Mouse (Mus musculus): ENCODE measurements around the gene Pck2. TPM values are rescaled to one million over a fixed set of nuclear protein-coding genes. Genes with fewer than 3 reads are reported as not detected.

The Pck2 gene
- polyA plus RNA-seq, 1 experiment, result 252 TPM

DNA sequence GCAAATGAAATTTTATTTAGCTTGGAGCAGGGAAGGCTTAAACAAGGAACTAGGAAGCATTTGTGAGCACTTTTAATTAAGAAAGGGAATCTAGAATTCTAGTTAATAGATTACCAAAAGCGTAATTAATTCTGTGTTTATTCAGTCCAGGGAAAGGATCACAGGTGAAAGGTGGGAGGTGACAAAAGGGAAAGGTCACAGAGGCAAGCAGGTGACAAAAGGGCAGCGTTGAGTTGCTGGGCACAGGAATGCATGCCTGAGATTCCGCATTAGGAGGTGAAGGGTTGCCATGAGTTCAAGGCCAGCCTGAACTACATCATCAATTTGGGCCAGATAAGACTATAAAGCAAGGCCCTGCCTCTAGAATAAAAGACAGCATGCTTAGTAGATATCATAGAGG lies 27.4 kb downstream of the Pck2 start:
- Histone ChIP-seq H3K36me3 (ENCODE audit: control insufficient read depth, insufficient read depth) (peaks cover 22% of the 10 kb centered on the region), H3K27me3 (ENCODE audit: control insufficient read depth, insufficient read depth, insufficient read length) (no peaks in the 10 kb centered on the region), H3ac (ENCODE audit: control insufficient read depth, insufficient read length) (no peak overlapping the region), H3K4me2 (ENCODE audit: low read depth) (no peak overlapping the region), H3K4me3 (no peak overlapping the region), H3K79me2 (ENCODE audit: control insufficient read depth, insufficient read depth) (no peaks in the 10 kb centered on the region)
- TF ChIP-seq REST (IDR thresholded peaks at IDR 0.05; ENCODE audit: insufficient read depth, insufficient read length) (no peak), MYOG (IDR thresholded peaks at IDR 0.05; ENCODE audit: control insufficient read depth in 1 of 3, insufficient read depth in 1 of 3, insufficient read length in 2 of 3, low read depth in 2 of 3) (no peak), E2F4 (IDR thresholded peaks at IDR 0.05; ENCODE audit: insufficient read depth) (no peak), CEBPB (IDR thresholded peaks at IDR 0.05; ENCODE audit: insufficient read depth, poor library complexity, severe bottlenecking) (no peak), POLR2AphosphoS2 (IDR thresholded peaks at IDR 0.05; ENCODE audit: insufficient read length, low read depth) (no peak)

DNA sequence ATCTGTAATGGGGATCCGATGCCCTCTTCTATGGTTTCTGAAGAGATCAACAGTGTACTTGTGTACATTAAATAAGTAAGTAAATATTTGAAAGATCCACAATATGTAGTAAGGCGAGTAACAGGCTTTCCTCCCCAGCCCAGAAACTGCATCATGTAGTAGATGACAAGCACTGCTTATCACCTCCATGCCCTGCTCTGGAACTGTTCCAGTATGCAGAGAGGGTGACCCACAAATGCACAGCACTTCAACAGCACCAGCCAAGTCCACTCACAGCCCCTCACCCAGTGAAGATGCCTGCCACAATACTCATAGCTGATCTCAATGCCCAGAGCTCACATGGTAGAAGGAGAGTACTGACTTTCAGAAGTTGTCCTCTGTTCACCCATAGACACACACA lies 30.5 kb downstream of the Pck2 start:
- Histone ChIP-seq H3ac (ENCODE audit: control insufficient read depth, insufficient read length) (no peak overlapping the region), H3K36me3 (ENCODE audit: control insufficient read depth, insufficient read depth) (peaks cover 11% of the 10 kb centered on the region), H3K4me2 (ENCODE audit: low read depth) (no peak overlapping the region), H3K79me2 (ENCODE audit: control insufficient read depth, insufficient read depth) (no peaks in the 10 kb centered on the region), H3K4me3 (no peak overlapping the region), H3K27me3 (ENCODE audit: control insufficient read depth, insufficient read depth, insufficient read length) (no peaks in the 10 kb centered on the region)
- TF ChIP-seq MYOD1 (IDR thresholded peaks at IDR 0.05; ENCODE audit: control insufficient read depth in 1 of 3, insufficient read length in 2 of 3, low read depth in 2 of 3) (no peak), CEBPB (IDR thresholded peaks at IDR 0.05; ENCODE audit: insufficient read depth, poor library complexity, severe bottlenecking) (no peak), USF1 (IDR thresholded peaks at IDR 0.05; ENCODE audit: low read depth) (no peak), SRF (IDR thresholded peaks at IDR 0.05; ENCODE audit: control insufficient read depth, insufficient read length, low read depth) (no peak), TCF12 (IDR thresholded peaks at IDR 0.05; ENCODE audit: insufficient read depth, poor library complexity, severe bottlenecking) (no peak), MYOG (IDR thresholded peaks at IDR 0.05; ENCODE audit: control insufficient read depth in 1 of 3, insufficient read depth in 1 of 3, insufficient read length in 2 of 3, low read depth in 2 of 3) (no peak), REST (IDR thresholded peaks at IDR 0.05; ENCODE audit: insufficient read depth, insufficient read length) (no peak), E2F4 (IDR thresholded peaks at IDR 0.05; ENCODE audit: insufficient read depth) (no peak), POLR2A (IDR thresholded peaks at IDR 0.05; ENCODE audit: insufficient read length, low read depth) (no peak), POLR2AphosphoS2 (IDR thresholded peaks at IDR 0.05; ENCODE audit: insufficient read length, low read depth) (no peak), MAX (IDR thresholded peaks at IDR 0.05; ENCODE audit: low read depth) (no peak), TCF3 (IDR thresholded peaks at IDR 0.05; ENCODE audit: insufficient read length, low read depth) (no peak)

DNA sequence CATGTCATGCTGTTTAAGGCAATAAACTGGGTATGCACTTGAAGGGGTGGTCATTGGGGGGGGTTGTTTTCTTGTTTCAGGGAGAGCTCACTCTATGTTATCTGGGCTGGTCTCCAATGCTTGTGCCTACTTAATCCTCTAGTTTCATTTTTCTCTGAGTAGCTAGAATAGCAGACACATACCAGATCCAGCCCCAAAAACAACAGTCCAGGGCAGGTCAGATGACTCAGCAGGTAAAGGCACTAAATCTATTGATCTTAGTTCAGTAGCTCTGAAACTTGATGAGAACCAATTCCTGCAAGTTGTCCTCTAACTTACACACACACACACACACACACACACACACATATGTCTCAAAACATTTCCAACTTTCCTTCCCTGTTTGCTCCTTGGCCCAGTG lies 31.7 kb downstream of the Pck2 start:
- Histone ChIP-seq H3K4me3 (no peak overlapping the region), H3K4me2 (ENCODE audit: low read depth) (no peak overlapping the region), H3K36me3 (ENCODE audit: control insufficient read depth, insufficient read depth) (peaks cover 8% of the 10 kb centered on the region), H3ac (ENCODE audit: control insufficient read depth, insufficient read length) (no peak overlapping the region), H3K27me3 (ENCODE audit: control insufficient read depth, insufficient read depth, insufficient read length) (no peaks in the 10 kb centered on the region), H3K79me2 (ENCODE audit: control insufficient read depth, insufficient read depth) (no peaks in the 10 kb centered on the region)
- no peak for TF ChIP-seq MAX (IDR thresholded peaks at IDR 0.05; ENCODE audit: low read depth)
- no peak for TF ChIP-seq SRF (IDR thresholded peaks at IDR 0.05; ENCODE audit: control insufficient read depth, insufficient read length, low read depth)
- no peak for TF ChIP-seq E2F4 (IDR thresholded peaks at IDR 0.05; ENCODE audit: insufficient read depth)
- TF ChIP-seq MYOD1 (IDR thresholded peaks at IDR 0.05; ENCODE audit: control insufficient read depth in 1 of 3, insufficient read length in 2 of 3, low read depth in 2 of 3), result no peak
- no peak for TF ChIP-seq MYOG (IDR thresholded peaks at IDR 0.05; ENCODE audit: control insufficient read depth in 1 of 3, insufficient read depth in 1 of 3, insufficient read length in 2 of 3, low read depth in 2 of 3)

DNA sequence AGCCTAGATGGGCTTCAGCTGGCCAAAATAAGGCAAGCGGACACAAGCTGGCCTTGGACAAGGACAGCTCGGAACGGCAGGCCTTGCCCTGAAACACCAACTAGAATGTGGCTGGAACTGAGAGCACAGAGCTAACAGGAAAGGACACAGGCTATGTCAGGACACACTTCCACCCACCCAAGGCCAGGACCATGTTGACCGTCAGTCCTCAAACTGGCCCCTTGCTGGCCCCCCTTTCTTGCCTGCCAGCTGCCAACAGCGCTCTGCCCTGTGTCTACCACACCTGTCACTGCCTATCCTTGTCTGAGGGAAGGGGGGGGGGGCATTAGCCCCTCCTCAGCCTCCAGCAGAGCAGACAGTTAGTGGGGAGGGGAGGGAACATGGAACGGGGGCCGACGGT lies 35.2 kb downstream of the Pck2 start, which contains the start of gene Fitm1:
Gene Fitm1, plus strand, starts transcription at position 316 of the 400 bp plus-strand sequence.
- H3K27me3 ChIP-seq (ENCODE audit: control insufficient read depth, insufficient read depth, insufficient read length), result no peaks in the 10 kb centered on the region
- peak within 1 kb of the TSS; percentile 13 for H3K4me2 ChIP-seq (ENCODE audit: low read depth)
- no peak within 1 kb of the TSS for H3ac ChIP-seq (ENCODE audit: control insufficient read depth, insufficient read length)
- no peaks in the 10 kb centered on the region for H3K36me3 ChIP-seq (ENCODE audit: control insufficient read depth, insufficient read depth)
- no peak within 1 kb of the TSS for H3K4me3 ChIP-seq
- TF ChIP-seq MYOG (IDR thresholded peaks at IDR 0.05; ENCODE audit: control insufficient read depth in 1 of 3, insufficient read depth in 1 of 3, insufficient read length in 2 of 3, low read depth in 2 of 3), result peak in 2 of 3 experiments; percentile 32 to 79
- no peak for TF ChIP-seq POLR2AphosphoS2 (IDR thresholded peaks at IDR 0.05; ENCODE audit: insufficient read length, low read depth)
- TF ChIP-seq MYOD1 (IDR thresholded peaks at IDR 0.05; ENCODE audit: control insufficient read depth in 1 of 3, insufficient read length in 2 of 3, low read depth in 2 of 3), result peak; percentile 44 to 97 (median 96)
- H3K79me2 ChIP-seq (ENCODE audit: control insufficient read depth, insufficient read depth), result no peaks in the 10 kb centered on the region

DNA sequence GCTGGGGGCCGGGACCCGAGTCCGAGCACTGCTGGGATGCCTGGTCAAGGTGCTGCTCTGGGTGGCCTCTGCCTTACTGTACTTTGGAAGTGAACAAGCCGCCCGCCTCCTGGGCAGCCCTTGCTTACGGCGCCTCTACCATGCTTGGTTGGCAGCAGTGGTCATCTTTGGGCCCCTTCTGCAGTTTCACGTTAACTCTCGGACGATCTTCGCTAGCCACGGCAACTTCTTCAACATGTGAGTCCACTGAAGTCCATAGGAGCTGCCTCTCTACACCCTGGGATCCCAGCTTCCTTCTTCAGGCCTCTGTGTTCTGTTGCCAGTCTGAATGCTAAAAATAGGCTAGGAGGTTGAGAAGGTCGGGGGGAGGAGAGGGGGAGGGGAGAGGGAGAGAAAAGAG lies 35.6 kb downstream of the Pck2 start:
- TF ChIP-seq MAX (IDR thresholded peaks at IDR 0.05; ENCODE audit: low read depth) (no peak), POLR2A (IDR thresholded peaks at IDR 0.05; ENCODE audit: insufficient read length, low read depth) (no peak)
- H3K36me3 ChIP-seq (ENCODE audit: control insufficient read depth, insufficient read depth), result no peaks in the 10 kb centered on the region
- H3K4me2 ChIP-seq (ENCODE audit: low read depth), result peak overlapping the region; percentile 13
- H3ac ChIP-seq (ENCODE audit: control insufficient read depth, insufficient read length), result no peak overlapping the region
- no peaks in the 10 kb centered on the region for H3K27me3 ChIP-seq (ENCODE audit: control insufficient read depth, insufficient read depth, insufficient read length)
- no peaks in the 10 kb centered on the region for H3K79me2 ChIP-seq (ENCODE audit: control insufficient read depth, insufficient read depth)
- no peak overlapping the region for H3K4me3 ChIP-seq

DNA sequence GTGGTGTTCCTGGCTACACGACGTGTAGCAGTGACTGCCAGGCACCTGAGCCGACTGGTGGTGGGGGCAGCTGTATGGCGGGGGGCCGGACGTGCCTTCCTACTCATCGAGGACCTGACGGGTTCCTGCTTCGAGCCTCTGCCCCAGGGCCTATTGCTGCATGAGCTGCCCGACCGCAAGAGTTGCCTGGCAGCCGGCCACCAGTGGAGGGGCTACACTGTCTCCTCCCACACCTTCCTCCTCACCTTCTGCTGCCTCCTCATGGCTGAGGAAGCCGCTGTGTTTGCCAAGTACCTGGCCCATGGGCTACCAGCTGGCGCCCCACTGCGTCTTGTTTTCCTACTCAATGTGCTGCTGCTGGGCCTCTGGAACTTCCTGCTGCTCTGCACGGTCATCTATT lies 36.3 kb downstream of the Pck2 start:
- no peak overlapping the region for H3ac ChIP-seq (ENCODE audit: control insufficient read depth, insufficient read length)
- TF ChIP-seq POLR2A (IDR thresholded peaks at IDR 0.05; ENCODE audit: insufficient read length, low read depth) (no peak), SRF (IDR thresholded peaks at IDR 0.05; ENCODE audit: control insufficient read depth, insufficient read length, low read depth) (no peak), E2F4 (IDR thresholded peaks at IDR 0.05; ENCODE audit: insufficient read depth) (no peak), USF1 (IDR thresholded peaks at IDR 0.05; ENCODE audit: low read depth) (no peak), MYOG (IDR thresholded peaks at IDR 0.05; ENCODE audit: control insufficient read depth in 1 of 3, insufficient read depth in 1 of 3, insufficient read length in 2 of 3, low read depth in 2 of 3) (no peak), POLR2AphosphoS2 (IDR thresholded peaks at IDR 0.05; ENCODE audit: insufficient read length, low read depth) (no peak), MAX (IDR thresholded peaks at IDR 0.05; ENCODE audit: low read depth) (no peak)
- no peak overlapping the region for H3K4me3 ChIP-seq
- H3K36me3 ChIP-seq (ENCODE audit: control insufficient read depth, insufficient read depth), result no peaks in the 10 kb centered on the region
- H3K4me2 ChIP-seq (ENCODE audit: low read depth), result no peak overlapping the region
- H3K79me2 ChIP-seq (ENCODE audit: control insufficient read depth, insufficient read depth), result no peaks in the 10 kb centered on the region
- no peaks in the 10 kb centered on the region for H3K27me3 ChIP-seq (ENCODE audit: control insufficient read depth, insufficient read depth, insufficient read length)

Data from myocyte (in vitro differentiated cells).